ENCODE assay signal across 15 mouse cellular contexts in the genomic region with DNA sequence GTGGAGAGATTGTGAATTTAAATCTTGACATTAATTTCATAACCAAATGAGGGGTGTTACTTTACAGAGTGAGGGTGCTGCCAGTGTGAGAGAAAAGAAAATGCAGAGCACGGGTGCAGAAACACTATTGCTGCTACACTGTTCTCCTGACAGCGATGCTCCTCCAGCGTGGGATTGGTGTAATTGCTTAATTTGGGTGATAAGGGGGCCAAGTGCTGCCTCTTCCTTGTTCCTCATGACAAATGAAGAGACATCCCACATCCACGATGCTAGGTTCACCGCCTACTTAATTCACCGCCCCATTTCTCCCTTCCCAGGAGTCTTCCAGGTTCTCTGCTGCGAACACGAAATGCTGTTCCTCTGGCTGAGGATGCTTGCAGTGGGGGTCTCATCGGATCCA.
A peak's percentile ranks its signal among the peaks of the same experiment; 100 is the strongest.
DNase-seq lines count a peak whose midpoint lies in the region; ATAC-seq lines count a peak whose summit lies in the region.
"Had no signal": no experiment of that assay in that cellular context is flagged by ENCODE, and none has a peak within 500 bp of the region (broad histone marks: within the 10 kb centered on the region; RNA-seq: fewer than 3 reads in every experiment).

No protein-coding gene starts in this region.

- H3K27me3 ChIP-seq in hindbrain, embryonic 14.5 days (ENCODE audit: control insufficient read depth, insufficient read depth, low read length) = no peaks in the 10 kb centered on the region
- H3K27me3 ChIP-seq in neural tube, embryonic 15.5 days (replicated peaks) = no peaks in the 10 kb centered on the region
- no peaks in the 10 kb centered on the region for H3K27me3 ChIP-seq in intestine, embryonic 16.5 days (replicated peaks; ENCODE audit: control insufficient read depth, insufficient read depth, low read length)
- H3K27me3 ChIP-seq: embryonic facial prominence, embryonic 15.5 days; lung, embryonic 15.5 days had no signal

- intact Hi-C loops in left cerebral cortex, postnatal 4 days (cut with DNase I) = no loop called here
- intact Hi-C loops in heart, postnatal 10 days (cut with DNase I) = no loop called here

- peak; percentile 78 for DNase-seq in left cerebral cortex, adult 11 months (ENCODE audit: low spot score)
- no peak for DNase-seq in left cerebral cortex, postnatal 4 days
- DNase-seq in hindbrain, embryonic 14.5 days (ENCODE audit: low spot score) = no peak
- DNase-seq in heart, postnatal 10 days = no peak
- DNase-seq: gastrocnemius, postnatal 10 days; kidney, postnatal 4 days; liver had no signal

- peak overlapping the region; percentile 66; the same call in 1 of the 2 replicates for H3K27ac ChIP-seq in hindbrain, embryonic 14.5 days
- H3K27ac ChIP-seq in neural tube, embryonic 15.5 days (replicated peaks) = 0 out of 2 replicates have a peak overlapping the region, but pooled peaks have one; percentile 25
- H3K27ac ChIP-seq in intestine, embryonic 16.5 days (ENCODE audit: low read length) = no peak overlapping the region
- H3K27ac ChIP-seq: embryonic facial prominence, embryonic 15.5 days; lung, embryonic 15.5 days had no signal

- ATAC-seq in frontal cortex, adult (ENCODE audit: low TSS enrichment) = peak; percentile 92
- no peak for ATAC-seq in hindbrain, embryonic 14.5 days (ENCODE audit: low FRiP score)
- peak; percentile 47; the same call in 1 of the 2 replicates for ATAC-seq in neural tube, embryonic 15.5 days (ENCODE audit: low FRiP score)
- no peak for ATAC-seq in intestine, embryonic 16.5 days
- ATAC-seq in erythroblast, adult 5-6 weeks (replicated peaks; ENCODE audit: low FRiP score, poor library complexity, severe bottlenecking) = no peak

- H3K9me3 ChIP-seq in hindbrain, embryonic 14.5 days (ENCODE audit: control insufficient read depth, low read length) = no peaks in the 10 kb centered on the region
- no peaks in the 10 kb centered on the region for H3K9me3 ChIP-seq in neural tube, embryonic 15.5 days (replicated peaks)
- H3K9me3 ChIP-seq in intestine, embryonic 16.5 days (ENCODE audit: control insufficient read depth, low read length) = no peaks in the 10 kb centered on the region
- H3K9me3 ChIP-seq: embryonic facial prominence, embryonic 15.5 days; lung, embryonic 15.5 days had no signal

- H3K4me1 ChIP-seq in hindbrain, embryonic 14.5 days (replicated peaks; ENCODE audit: control insufficient read depth, insufficient read depth, low read length) = peaks cover 35% of the 10 kb centered on the region
- H3K4me1 ChIP-seq in neural tube, embryonic 15.5 days = peaks cover 33% of the 10 kb centered on the region
- H3K4me1 ChIP-seq in intestine, embryonic 16.5 days (ENCODE audit: control insufficient read depth, insufficient read depth, low read length) = peaks cover 2% of the 10 kb centered on the region; the same call in 1 of the 2 replicates
- H3K4me1 ChIP-seq: embryonic facial prominence, embryonic 15.5 days; lung, embryonic 15.5 days had no signal

- 0 out of 2 replicates have a peak overlapping the region, but pooled peaks have one; percentile 5 for H3K9ac ChIP-seq in hindbrain, embryonic 14.5 days
- H3K9ac ChIP-seq in neural tube, embryonic 15.5 days (replicated peaks) = no peak overlapping the region
- no peak overlapping the region for H3K9ac ChIP-seq in intestine, embryonic 16.5 days (ENCODE audit: low read depth, low read length)
- H3K9ac ChIP-seq: embryonic facial prominence, embryonic 15.5 days; heart, embryonic 12.5 days; lung, embryonic 15.5 days had no signal

- H3K36me3 ChIP-seq in hindbrain, embryonic 14.5 days (replicated peaks; ENCODE audit: control insufficient read depth, insufficient read depth) = no peaks in the 10 kb centered on the region
- H3K36me3 ChIP-seq in neural tube, embryonic 15.5 days = no peaks in the 10 kb centered on the region
- H3K36me3 ChIP-seq in intestine, embryonic 16.5 days (ENCODE audit: control insufficient read depth, insufficient read depth, low read length) = no peaks in the 10 kb centered on the region
- H3K36me3 ChIP-seq: embryonic facial prominence, embryonic 15.5 days; heart, embryonic 12.5 days; lung, embryonic 15.5 days had no signal

- 55% methylated on average over 9 of the region's 9 CpGs for WGBS in hindbrain, embryonic 14.5 days
- 44% methylated on average over 9 of the region's 9 CpGs for WGBS in neural tube, embryonic 15.5 days
- 78% methylated on average over 9 of the region's 9 CpGs for WGBS in intestine, embryonic 16.5 days

- no peak overlapping the region for H3K4me3 ChIP-seq in hindbrain, embryonic 14.5 days (replicated peaks; ENCODE audit: low read length)
- H3K4me3 ChIP-seq in neural tube, embryonic 15.5 days (replicated peaks) = no peak overlapping the region
- H3K4me3 ChIP-seq in intestine, embryonic 16.5 days (ENCODE audit: low read length) = no peak overlapping the region
- H3K4me3 ChIP-seq: embryonic facial prominence, embryonic 15.5 days; heart, embryonic 12.5 days; lung, embryonic 15.5 days; megakaryocyte, embryonic 14.5 days had no signal

- no peak overlapping the region for H3K4me2 ChIP-seq in hindbrain, embryonic 14.5 days (replicated peaks)
- no peak overlapping the region for H3K4me2 ChIP-seq in neural tube, embryonic 15.5 days
- no peak overlapping the region for H3K4me2 ChIP-seq in intestine, embryonic 16.5 days (ENCODE audit: low read depth, low read length)
- H3K4me2 ChIP-seq: embryonic facial prominence, embryonic 15.5 days; heart, embryonic 12.5 days; lung, embryonic 15.5 days had no signal

Comparison
In these comparisons a context has a peak if more than half of its experiments do, and no peak if none do; other contexts are left out.
1. ATAC-seq: peak in frontal cortex, adult (single experiment) and neural tube, embryonic 15.5 days (single experiment); none in hindbrain, embryonic 14.5 days (single experiment), intestine, embryonic 16.5 days (single experiment) and erythroblast, adult 5-6 weeks (single experiment).